Mouse (Mus musculus): ENCODE measurements around the gene S100a10. TPM values are rescaled to one million over a fixed set of nuclear protein-coding genes. Genes with fewer than 3 reads are reported as not detected.
A peak's percentile ranks its signal among the peaks of the same experiment; 100 is the strongest.

The S100a10 gene
- polyA plus RNA-seq, 2 experiments: 328 to 691 TPM

DNA sequence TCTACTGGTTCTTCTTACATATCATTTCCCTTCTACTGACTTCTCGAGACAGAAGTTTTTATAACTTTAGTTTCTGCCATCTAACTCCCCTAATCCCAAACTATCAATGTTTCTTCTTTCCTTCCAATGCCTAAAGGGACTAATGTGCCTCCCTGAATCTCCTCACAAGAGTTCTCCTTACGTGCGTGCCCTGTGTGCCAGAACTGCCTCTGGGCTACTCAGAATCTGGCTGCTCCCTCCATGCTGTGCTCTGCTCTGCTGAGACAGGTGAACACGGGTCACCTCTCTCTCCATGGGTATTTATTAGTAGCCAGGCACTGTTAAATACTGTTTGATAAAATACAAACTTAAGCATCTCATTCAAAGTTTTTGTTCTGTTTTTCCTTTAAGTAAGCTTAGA is 38.1 kb downstream of the S100a10 start:
- 75% methylated on average over 4 of the region's 4 CpGs for WGBS
- no peak for TF ChIP-seq POLR2A (IDR thresholded peaks at IDR 0.05; ENCODE audit: borderline replicate concordance, extremely low read depth, insufficient read depth, insufficient read length)

DNA sequence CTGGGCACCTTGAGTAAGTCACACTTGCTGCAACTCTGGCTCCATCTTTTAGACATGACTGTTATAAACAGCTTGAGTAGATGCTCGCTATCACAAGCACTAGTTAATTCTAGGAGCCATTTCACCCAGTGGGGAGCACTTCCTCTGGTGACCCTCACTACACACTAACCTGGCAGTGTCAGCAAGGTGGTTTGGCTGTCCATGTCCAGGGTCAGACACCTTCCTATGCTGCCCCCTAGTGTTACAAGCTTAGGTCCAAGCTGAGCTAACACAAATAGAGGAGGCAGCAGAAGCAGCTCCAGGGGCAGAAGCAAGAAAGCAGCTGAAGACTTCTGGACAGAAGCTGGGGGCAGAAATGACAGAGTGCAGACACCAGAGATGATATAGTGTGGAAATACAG is 38.6 kb downstream of the S100a10 start:
- 60% methylated on average over 1 of the region's 1 CpGs for WGBS

More for the DNA sequence above, 38.1 kb downstream of the S100a10 start:
- Histone ChIP-seq H3K4me3 (replicated peaks; ENCODE audit: low read length) (no peak overlapping the region), H3K9ac (ENCODE audit: low read depth, low read length, severe bottlenecking) (no peak overlapping the region), H3K27ac (replicated peaks; ENCODE audit: low read depth, low read length) (no peak overlapping the region), H3K9me3 (ENCODE audit: control insufficient read depth, low read length) (no peaks in the 10 kb centered on the region), H3K27me3 (ENCODE audit: control insufficient read depth, insufficient read depth, low read length) (no peaks in the 10 kb centered on the region), H3K36me3 (ENCODE audit: control insufficient read depth, insufficient read depth, low read length) (no peaks in the 10 kb centered on the region), H3K4me1 (ENCODE audit: control insufficient read depth, insufficient read depth, low read length) (no peaks in the 10 kb centered on the region), H3K4me2 (replicated peaks; ENCODE audit: low read depth, low read length, severe bottlenecking) (no peak overlapping the region)
- ATAC-seq (ENCODE audit: low FRiP score, low read depth) (no peak), DNase-seq (ENCODE audit: low spot score) (no peak)

DNA sequence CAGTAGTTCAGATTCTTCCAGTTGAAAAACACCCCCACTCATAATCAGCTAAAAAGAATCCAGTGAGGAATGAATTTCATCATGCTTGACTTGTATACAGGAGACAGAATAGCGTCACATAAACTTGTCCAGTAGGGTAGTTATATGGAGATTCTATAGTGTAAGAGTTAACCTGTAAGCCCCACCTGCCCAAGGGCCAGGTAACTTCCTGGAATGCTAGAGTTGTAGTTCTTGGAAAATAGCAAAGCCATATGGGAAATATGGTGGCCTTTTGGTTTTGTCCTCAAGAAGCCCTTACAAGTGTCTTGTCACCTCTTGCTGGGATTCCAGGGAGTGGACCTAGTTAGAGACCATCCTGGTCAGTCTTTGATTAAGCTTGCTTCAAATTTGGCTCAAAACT is 41.8 kb downstream of the S100a10 start:
- TF ChIP-seq POLR2A (IDR thresholded peaks at IDR 0.05; ENCODE audit: borderline replicate concordance, extremely low read depth, insufficient read depth, insufficient read length): no peak
- no peak for DNase-seq (ENCODE audit: low spot score)
- Histone ChIP-seq H3K4me2 (replicated peaks; ENCODE audit: low read depth, low read length, severe bottlenecking) (no peak overlapping the region), H3K27me3 (ENCODE audit: control insufficient read depth, insufficient read depth, low read length) (no peaks in the 10 kb centered on the region), H3K4me1 (ENCODE audit: control insufficient read depth, insufficient read depth, low read length) (no peaks in the 10 kb centered on the region), H3K9me3 (ENCODE audit: control insufficient read depth, low read length) (no peaks in the 10 kb centered on the region), H3K9ac (ENCODE audit: low read depth, low read length, severe bottlenecking) (no peak overlapping the region), H3K36me3 (ENCODE audit: control insufficient read depth, insufficient read depth, low read length) (no peaks in the 10 kb centered on the region), H3K27ac (replicated peaks; ENCODE audit: low read depth, low read length) (no peak overlapping the region), H3K4me3 (replicated peaks; ENCODE audit: low read length) (no peak overlapping the region)
- 97% methylated on average over 1 of the region's 1 CpGs for WGBS
- ATAC-seq (ENCODE audit: low FRiP score, low read depth): no peak

More for the DNA sequence above, 38.6 kb downstream of the S100a10 start:
- H3K27me3 ChIP-seq (ENCODE audit: control insufficient read depth, insufficient read depth, low read length): no peaks in the 10 kb centered on the region
- no peaks in the 10 kb centered on the region for H3K36me3 ChIP-seq (ENCODE audit: control insufficient read depth, insufficient read depth, low read length)
- no peak overlapping the region for H3K27ac ChIP-seq (replicated peaks; ENCODE audit: low read depth, low read length)
- H3K4me3 ChIP-seq (replicated peaks; ENCODE audit: low read length): no peak overlapping the region
- H3K4me2 ChIP-seq (replicated peaks; ENCODE audit: low read depth, low read length, severe bottlenecking): no peak overlapping the region
- no peaks in the 10 kb centered on the region for H3K4me1 ChIP-seq (ENCODE audit: control insufficient read depth, insufficient read depth, low read length)
- no peak for TF ChIP-seq POLR2A (IDR thresholded peaks at IDR 0.05; ENCODE audit: borderline replicate concordance, extremely low read depth, insufficient read depth, insufficient read length)
- no peak for ATAC-seq (ENCODE audit: low FRiP score, low read depth)
- no peaks in the 10 kb centered on the region for H3K9me3 ChIP-seq (ENCODE audit: control insufficient read depth, low read length)
- H3K9ac ChIP-seq (ENCODE audit: low read depth, low read length, severe bottlenecking): no peak overlapping the region
- peak; percentile 28 for DNase-seq (ENCODE audit: low spot score)

DNA sequence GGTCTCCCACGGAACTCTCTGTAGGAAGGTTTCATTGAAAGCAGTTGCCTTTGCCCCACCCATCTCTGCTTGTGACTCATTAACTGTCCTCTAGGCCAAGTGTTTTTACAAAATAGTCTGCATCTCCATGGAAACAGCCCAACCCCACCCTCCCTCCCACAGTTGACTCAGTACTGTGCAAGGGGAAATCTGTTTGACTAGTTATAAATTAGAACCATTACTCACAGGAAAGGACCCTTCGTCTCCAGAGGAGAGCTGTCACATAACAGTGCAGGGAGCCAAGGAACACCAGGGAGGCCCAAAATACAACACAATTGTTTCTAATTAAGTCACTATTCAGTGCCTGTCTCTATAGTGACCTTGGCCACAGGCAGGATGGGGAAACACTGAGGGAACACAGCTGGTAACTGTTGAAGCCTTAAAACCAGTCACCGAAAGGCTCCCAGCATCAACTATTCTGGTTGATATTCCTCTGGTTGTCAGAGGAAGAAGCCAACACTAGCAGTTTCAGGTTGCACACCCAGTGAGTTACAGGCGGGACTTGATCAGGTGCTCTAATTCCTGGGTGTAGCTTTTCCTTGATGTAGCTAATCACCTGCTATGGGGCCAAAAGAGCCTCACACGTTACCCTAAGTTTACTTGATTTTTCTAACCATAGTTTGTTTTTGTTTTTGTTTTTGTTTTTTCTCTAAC is 42.5 kb downstream of the S100a10 start:
- H3K9ac ChIP-seq (ENCODE audit: low read depth, low read length, severe bottlenecking): no peak overlapping the region
- no peak overlapping the region for H3K4me3 ChIP-seq (replicated peaks; ENCODE audit: low read length)
- H3K4me1 ChIP-seq (ENCODE audit: control insufficient read depth, insufficient read depth, low read length): no peaks in the 10 kb centered on the region
- H3K27me3 ChIP-seq (ENCODE audit: control insufficient read depth, insufficient read depth, low read length): no peaks in the 10 kb centered on the region
- H3K4me2 ChIP-seq (replicated peaks; ENCODE audit: low read depth, low read length, severe bottlenecking): no peak overlapping the region
- WGBS: 25% methylated on average over 5 of the region's 5 CpGs
- no peak overlapping the region for H3K27ac ChIP-seq (replicated peaks; ENCODE audit: low read depth, low read length)
- peak; percentile 88 for ATAC-seq (ENCODE audit: low FRiP score, low read depth)
- no peaks in the 10 kb centered on the region for H3K36me3 ChIP-seq (ENCODE audit: control insufficient read depth, insufficient read depth, low read length)
- DNase-seq (ENCODE audit: low spot score): peak; percentile 87
- no peaks in the 10 kb centered on the region for H3K9me3 ChIP-seq (ENCODE audit: control insufficient read depth, low read length)
- no peak for TF ChIP-seq POLR2A (IDR thresholded peaks at IDR 0.05; ENCODE audit: borderline replicate concordance, extremely low read depth, insufficient read depth, insufficient read length)

DNA sequence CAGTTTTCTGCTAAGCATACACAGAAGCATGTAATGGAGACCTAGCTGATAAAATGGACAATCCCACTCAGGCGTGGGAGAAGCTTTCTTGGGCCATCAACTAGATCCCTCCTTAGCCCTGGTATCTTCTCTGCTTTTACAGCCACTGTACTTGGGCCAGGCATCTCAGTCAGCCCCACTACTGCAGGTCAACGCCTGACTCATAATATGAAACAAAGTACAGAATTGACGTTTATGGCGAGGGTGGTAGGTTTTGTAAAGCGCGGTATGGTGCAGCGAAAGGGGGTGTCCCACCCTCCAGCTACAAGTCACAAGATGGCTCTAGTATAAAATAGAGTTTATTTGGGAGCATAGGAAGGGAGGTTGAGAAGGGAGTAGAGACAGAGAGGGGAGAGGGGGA is 43.1 kb downstream of the S100a10 start:
- no peak overlapping the region for H3K9ac ChIP-seq (ENCODE audit: low read depth, low read length, severe bottlenecking)
- no peaks in the 10 kb centered on the region for H3K4me1 ChIP-seq (ENCODE audit: control insufficient read depth, insufficient read depth, low read length)
- no peak overlapping the region for H3K27ac ChIP-seq (replicated peaks; ENCODE audit: low read depth, low read length)
- WGBS: 81% methylated on average over 7 of the region's 7 CpGs
- H3K4me2 ChIP-seq (replicated peaks; ENCODE audit: low read depth, low read length, severe bottlenecking): no peak overlapping the region
- no peaks in the 10 kb centered on the region for H3K9me3 ChIP-seq (ENCODE audit: control insufficient read depth, low read length)
- no peak overlapping the region for H3K4me3 ChIP-seq (replicated peaks; ENCODE audit: low read length)
- TF ChIP-seq POLR2A (IDR thresholded peaks at IDR 0.05; ENCODE audit: borderline replicate concordance, extremely low read depth, insufficient read depth, insufficient read length): no peak
- DNase-seq (ENCODE audit: low spot score): no peak
- ATAC-seq (ENCODE audit: low FRiP score, low read depth): no peak
- no peaks in the 10 kb centered on the region for H3K27me3 ChIP-seq (ENCODE audit: control insufficient read depth, insufficient read depth, low read length)
- H3K36me3 ChIP-seq (ENCODE audit: control insufficient read depth, insufficient read depth, low read length): no peaks in the 10 kb centered on the region
